Mouse (Mus musculus) stomach, postnatal 0 days (tissue): ENCODE results near the gene Vps16. TPM values are rescaled to one million over a fixed set of nuclear protein-coding genes. Genes with fewer than 3 reads are reported as not detected.

ENCODE experiments used
- ATAC-seq: fragments of 200-750 bp; cut with Nextera tagmentation; 2 replicates; pipeline ENCODE4 v1.8.0; 2017; ENCODE audit not compliant: low FRiP score, low TSS enrichment
- DNase-seq: peaks from one replicate; pipeline ENCODE4 v3.0.0-alpha.2; 2016; ENCODE audit warnings: low spot score
- H3K27ac ChIP-seq: fragments of 300-500 bp; sonication (generic); replicated peaks from 2 replicates; pipeline ENCODE4 v1.5.1; 2014; ENCODE audit warnings: mild to moderate bottlenecking, control low read depth
- H3K27me3 ChIP-seq: fragments of 300-500 bp; sonication (generic); 2 replicates; pipeline ENCODE4 v1.6.1; 2014; ENCODE audit warnings: low read length; ENCODE audit not compliant: control insufficient read depth, insufficient read depth
- H3K36me3 ChIP-seq: fragments of 300-500 bp; sonication (generic); 2 replicates; pipeline ENCODE4 v1.6.1; 2014; ENCODE audit warnings: low read length, mixed read lengths; ENCODE audit not compliant: control insufficient read depth, insufficient read depth
- H3K4me1 ChIP-seq: fragments of 300-500 bp; sonication (generic); replicated peaks from 2 replicates; pipeline ENCODE4 v1.6.1; 2014; ENCODE audit warnings: antibody characterized with exemption; ENCODE audit not compliant: control insufficient read depth, insufficient read depth
- H3K4me2 ChIP-seq: fragments of 300-500 bp; sonication (generic); replicated peaks from 2 replicates; pipeline ENCODE4 v1.6.1; 2014; ENCODE audit warnings: low read depth, mild to moderate bottlenecking, control low read depth, moderate library complexity
- H3K4me3 ChIP-seq: fragments of 300-500 bp; sonication (generic); 2 replicates; pipeline ENCODE4 v1.5.1; 2014; ENCODE audit warnings: low read depth, low read length, control low read depth
- H3K9ac ChIP-seq: fragments of 300-500 bp; sonication (generic); 2 replicates; pipeline ENCODE4 v1.6.1; 2014; ENCODE audit warnings: mild to moderate bottlenecking, low read length, control low read depth, mixed read lengths
- H3K9me3 ChIP-seq: fragments of 300-500 bp; sonication (generic); 2 replicates; pipeline ENCODE4 v1.6.1; 2016; ENCODE audit warnings: low read length; ENCODE audit not compliant: control insufficient read depth
- CTCF ChIP-seq: IDR thresholded peaks from 2 replicates; pipeline ENCODE4 v1.5.1; 2016; ENCODE audit warnings: antibody characterized with exemption, low read depth, mild to moderate bottlenecking, moderate library complexity
- EP300 ChIP-seq: optimal IDR thresholded peaks from 2 replicates; pipeline ENCODE3; 2016; ENCODE audit warnings: antibody characterized with exemption
- WGBS: fragments of 180-500 bp; shearing (Covaris S2); extraction: QIAGEN DNeasy Blood & Tissue Kit; methylation state at CpG from one replicate; pipeline ENCODE4 v1.1.7; 2014; 5-methylcytosine and 5-hydroxymethylcytosine counted together
- polyA plus RNA-seq: library from polyadenylated mRNA; unstranded; fragments of >200 nt; fragmentation: Nextera tagmentation; extraction: Ambion mirVana; gene quantifications from 2 replicates; pipeline ENCODE4 v1.2.1, GENCODE M21; 2015

Gene Vps16
- polyA plus RNA-seq, 1 experiment from 2014 or later: 37.0 TPM

DNA sequence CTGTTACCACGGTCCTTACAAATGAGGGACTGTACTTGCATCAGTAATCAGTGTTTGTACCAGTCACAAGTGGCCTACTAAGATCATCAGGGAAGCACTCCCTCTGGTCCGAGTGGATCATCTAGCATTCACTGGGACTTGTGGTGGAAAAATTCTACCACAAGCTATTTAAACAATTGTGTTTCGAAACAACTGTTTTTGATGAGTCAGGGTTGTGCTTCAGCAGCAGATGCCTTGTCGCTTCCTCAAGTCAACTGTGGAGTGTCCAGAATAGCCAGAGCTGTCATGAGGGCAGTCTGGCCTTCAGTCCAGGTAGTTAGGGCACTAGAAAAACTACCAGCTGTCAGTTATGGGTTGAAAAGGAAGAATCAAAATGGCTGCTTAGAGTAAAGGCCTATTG, 64.5 kb downstream of the Vps16 start:
- 86% methylated on average over 4 of the region's 4 CpGs for WGBS
- TF ChIP-seq EP300 (no peak), CTCF (no peak)
- H3K36me3 ChIP-seq: no peaks in the 10 kb centered on the region
- ATAC-seq (no peak), DNase-seq (peak; percentile 9)
- H3K9me3 ChIP-seq: no peaks in the 10 kb centered on the region
- no peaks in the 10 kb centered on the region for H3K27me3 ChIP-seq
- H3K9ac ChIP-seq: no peak overlapping the region
- H3K4me2 ChIP-seq: no peak overlapping the region
- H3K27ac ChIP-seq: no peak overlapping the region
- H3K4me3 ChIP-seq: no peak overlapping the region
- no peaks in the 10 kb centered on the region for H3K4me1 ChIP-seq

DNA sequence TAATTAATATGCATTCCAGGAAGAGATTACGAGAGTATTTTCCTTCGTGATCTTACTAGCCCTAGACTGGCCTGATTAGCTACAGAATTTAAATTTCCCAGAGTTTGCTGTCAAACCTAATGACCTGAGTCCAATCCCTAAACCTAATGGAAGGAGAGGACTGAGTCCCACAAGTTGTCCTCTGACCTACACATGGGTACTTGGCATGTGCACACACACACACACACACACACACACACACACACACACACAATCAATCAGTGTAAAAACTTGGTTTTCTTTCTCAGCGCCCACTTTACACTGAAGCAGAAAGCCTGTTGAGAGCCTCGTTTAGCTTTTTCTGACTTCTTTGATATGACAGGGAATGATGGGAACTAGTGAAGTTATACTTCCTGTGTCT, 67.0 kb downstream of the Vps16 start:
- DNase-seq (no peak), ATAC-seq (no peak)
- H3K9me3 ChIP-seq: no peaks in the 10 kb centered on the region
- H3K4me2 ChIP-seq: no peak overlapping the region
- no peak overlapping the region for H3K4me3 ChIP-seq
- no peaks in the 10 kb centered on the region for H3K27me3 ChIP-seq
- 73% methylated on average over 4 of the region's 4 CpGs for WGBS
- no peak overlapping the region for H3K9ac ChIP-seq
- no peaks in the 10 kb centered on the region for H3K4me1 ChIP-seq
- H3K36me3 ChIP-seq: no peaks in the 10 kb centered on the region
- H3K27ac ChIP-seq: no peak overlapping the region
- TF ChIP-seq CTCF: no peak
- no peak for TF ChIP-seq EP300

DNA sequence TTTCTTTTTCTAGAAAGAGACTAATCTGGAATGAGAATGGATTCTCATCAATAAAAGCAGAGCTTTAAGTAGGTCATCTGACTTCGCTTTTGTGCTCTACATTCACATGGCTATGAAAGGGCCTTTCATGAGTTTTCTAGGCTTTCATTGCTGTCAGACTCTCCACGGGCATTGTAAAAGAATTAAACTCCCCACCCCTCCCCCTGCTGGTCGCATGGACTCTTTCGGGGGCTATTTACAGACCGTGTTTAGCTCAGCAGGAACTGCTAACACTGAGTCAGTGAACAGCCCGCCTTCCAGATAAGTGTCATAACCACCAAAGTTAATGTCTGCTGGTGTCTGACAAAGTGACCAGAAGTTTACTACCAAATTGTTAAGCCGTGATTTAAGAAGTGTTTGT, 67.4 kb downstream of the Vps16 start:
- H3K9ac ChIP-seq: no peak overlapping the region
- no peak overlapping the region for H3K4me3 ChIP-seq
- ATAC-seq: no peak
- H3K9me3 ChIP-seq: no peaks in the 10 kb centered on the region
- no peaks in the 10 kb centered on the region for H3K4me1 ChIP-seq
- no peak for TF ChIP-seq EP300
- peak; percentile 32; the same call in 1 of the 2 replicates for TF ChIP-seq CTCF
- peak; percentile 36 for DNase-seq
- no peaks in the 10 kb centered on the region for H3K36me3 ChIP-seq
- H3K4me2 ChIP-seq: no peak overlapping the region
- WGBS: 36% methylated on average over 7 of the region's 7 CpGs
- H3K27ac ChIP-seq: no peak overlapping the region
- no peaks in the 10 kb centered on the region for H3K27me3 ChIP-seq

Other genes starting within 250 kb of the Vps16 start
- 306 and 318 TPM in 2 replicates for gene Snrpb, start 244.9 kb upstream of the Vps16 start, polyA plus RNA-seq
- gene Tmc2, start 229.1 kb upstream of the Vps16 start, polyA plus RNA-seq: 0.02 TPM in 1 of 2 replicates, not detected in the other
- gene Nop56, start 149.9 kb upstream of the Vps16 start, polyA plus RNA-seq: 98.2 and 104 TPM in 2 replicates
- 126 and 135 TPM in 2 replicates for gene Idh3b, start 139.8 kb upstream of the Vps16 start, polyA plus RNA-seq
- gene Ebf4, start 129.2 kb upstream of the Vps16 start, polyA plus RNA-seq: 1.1 and 1.3 TPM in 2 replicates
- 14.6 and 19.1 TPM in 2 replicates for gene Cpxm1, start 26.8 kb upstream of the Vps16 start, polyA plus RNA-seq
- gene Gm28372, start 19.1 kb upstream of the Vps16 start, polyA plus RNA-seq: not detected in 2 replicates
- gene 1700020A23Rik, start 19.1 kb upstream of the Vps16 start, polyA plus RNA-seq: not detected in 2 replicates
- gene Tmem239, start 17.9 kb upstream of the Vps16 start, polyA plus RNA-seq: not detected in 2 replicates
- 4.4 and 4.9 TPM in 2 replicates for gene Pced1a, start 362 bp downstream of the Vps16 start, polyA plus RNA-seq
- gene Ptpra, start 25.9 kb downstream of the Vps16 start, polyA plus RNA-seq: 45.1 and 45.7 TPM in 2 replicates
- gene Mrps26, start 139.4 kb downstream of the Vps16 start, polyA plus RNA-seq: 74.6 and 76.3 TPM in 2 replicates
- not detected in 2 replicates for gene Oxt, start 151.8 kb downstream of the Vps16 start, polyA plus RNA-seq
- 0.23 and 0.36 TPM in 2 replicates for gene Avp, start 158.2 kb downstream of the Vps16 start, polyA plus RNA-seq
- 6.5 and 6.7 TPM in 2 replicates for gene Fastkd5, start 205.7 kb downstream of the Vps16 start, polyA plus RNA-seq
- 3.8 and 4.1 TPM in 2 replicates for gene Ubox5, start 205.7 kb downstream of the Vps16 start, polyA plus RNA-seq
- 2.9 and 3.1 TPM in 2 replicates for gene Lzts3, start 218.5 kb downstream of the Vps16 start, polyA plus RNA-seq
- gene Ddrgk1, start 240.3 kb downstream of the Vps16 start, polyA plus RNA-seq: 84.3 and 85.0 TPM in 2 replicates
- 56.2 and 58.6 TPM in 2 replicates for gene Itpa, start 243.3 kb downstream of the Vps16 start, polyA plus RNA-seq